Mouse (Mus musculus) megakaryocyte-erythroid progenitor cell, adult 5-6 weeks (primary cell): ENCODE results near the gene Gm21983. TPM values are rescaled to one million over a fixed set of nuclear protein-coding genes. Genes with fewer than 3 reads are reported as not detected.
A peak's percentile ranks its signal among the peaks of the same experiment; 100 is the strongest.

Experiments used
- ATAC-seq: replicated peaks from 2 replicates; pipeline ENCODE4 v1.8.0; 2016; ENCODE audit warnings: mild to moderate bottlenecking, inconsistent platforms; ENCODE audit not compliant: severe bottlenecking, poor library complexity, low FRiP score, low TSS enrichment
- total RNA-seq, 2 experiments: library from RNA; stranded (forward) in 1 of 2; stranded (reverse) in 1 of 2; fragments of 200-1000, 215-1000 nt in 1 of 2; fragments of >200 nt in 1 of 2; fragmentation: Nextera tagmentation in 1 of 2; gene quantifications; 2 replicates each; pipeline ENCODE4 v1.2.3; 2014 to 2017

Gene Gm21983
- total RNA-seq, 2 experiments from 2014 or later: not detected

GRCm38 (mm10) chr7:27164112-27164947 lies 16.6 kb downstream of the Gm21983 start:
- ATAC-seq: no peak

GRCm38 (mm10) chr7:27163450-27163805 lies 17.5 kb downstream of the Gm21983 start:
- no peak for ATAC-seq

- ATAC-seq: no peak
These were observed 18.0 kb downstream of the Gm21983 start for GRCm38 (mm10) chr7:27162780-27163449.

GRCm38 (mm10) chr7:27161744-27162143 lies 19.1 kb downstream of the Gm21983 start:
- ATAC-seq: no peak

GRCm38 (mm10) chr7:27160921-27161320 lies 20.0 kb downstream of the Gm21983 start:
- no peak for ATAC-seq

- peak; percentile 83 for ATAC-seq
These were observed 21.0 kb downstream of the Gm21983 start for GRCm38 (mm10) chr7:27159882-27160281.

- ATAC-seq: no peak
These were observed 21.6 kb downstream of the Gm21983 start for GRCm38 (mm10) chr7:27159256-27159655.

GRCm38 (mm10) chr7:27158171-27158570 lies 22.7 kb downstream of the Gm21983 start:
- ATAC-seq: no peak

- no peak for ATAC-seq
These were observed 24.9 kb downstream of the Gm21983 start for GRCm38 (mm10) chr7:27156005-27156404.

GRCm38 (mm10) chr7:27153205-27153764 lies 27.6 kb downstream of the Gm21983 start, which contains the start of gene Cyp2t4:
Cyp2t4 (plus strand) TSS chr7:27153714.
- ATAC-seq: no peak

- ATAC-seq: no peak
These were observed 44.4 kb downstream of the Gm21983 start for GRCm38 (mm10) chr7:27136410-27136996.

GRCm38 (mm10) chr7:27133757-27134156 lies 47.1 kb downstream of the Gm21983 start:
- no peak for ATAC-seq

- ATAC-seq: no peak
These were observed 47.7 kb downstream of the Gm21983 start for GRCm38 (mm10) chr7:27133156-27133555.

GRCm38 (mm10) chr7:27132588-27132987 lies 48.3 kb downstream of the Gm21983 start:
- no peak for ATAC-seq

GRCm38 (mm10) chr7:27131387-27131786 lies 49.5 kb downstream of the Gm21983 start:
- ATAC-seq: no peak

- no peak for ATAC-seq
These were observed 50.1 kb downstream of the Gm21983 start for GRCm38 (mm10) chr7:27130521-27131370.

GRCm38 (mm10) chr7:27129811-27130210 lies 51.1 kb downstream of the Gm21983 start:
- ATAC-seq: no peak

GRCm38 (mm10) chr7:27128946-27129345 lies 51.9 kb downstream of the Gm21983 start:
- no peak for ATAC-seq

GRCm38 (mm10) chr7:27128162-27128561 lies 52.7 kb downstream of the Gm21983 start:
- peak; percentile 68; the same call in 1 of the 2 replicates for ATAC-seq
